Mouse (Mus musculus): ENCODE results near the gene Gm11563. TPM values are rescaled to one million over a fixed set of nuclear protein-coding genes. Genes with fewer than 3 reads are reported as not detected.
"Not testable (repeated sequence)": the region's sequence is repeated elsewhere in the genome, so short reads cannot be mapped to it uniquely, and the experiment has no call there.

The Gm11563 gene
- polyA plus RNA-seq, 2 experiments, result not detected

DNA sequence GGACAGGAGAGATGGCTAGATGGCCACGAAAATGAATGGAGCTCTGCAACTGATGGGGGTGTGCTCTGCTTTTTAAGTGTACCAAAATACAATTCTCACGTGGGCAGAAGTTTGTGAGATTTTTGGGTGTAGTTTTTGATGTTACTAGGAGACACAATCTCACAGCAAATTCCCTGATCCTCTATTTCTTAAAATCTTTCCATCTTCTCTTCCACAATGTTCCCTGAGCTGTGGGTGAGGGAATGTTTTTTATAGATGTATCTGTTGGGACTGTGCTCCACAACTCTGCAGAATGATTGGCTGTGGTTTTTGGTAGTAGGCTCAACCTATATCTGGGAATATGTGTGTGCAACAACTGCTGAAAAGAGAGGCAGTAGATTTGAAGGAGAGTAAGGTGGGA, 25.5 kb downstream of the Gm11563 start:
- H3K27ac ChIP-seq, result no peak overlapping the region
- DNase-seq (ENCODE audit: low read depth in 3 of 3, low spot score in 3 of 3) (no peak), ATAC-seq (ENCODE audit: insufficient read depth) (no peak)
- H3K4me2 ChIP-seq (ENCODE audit: low read depth), result no peak overlapping the region
- H3K9me3 ChIP-seq (ENCODE audit: control insufficient read depth, low read length), result no peaks in the 10 kb centered on the region
- no peak overlapping the region for H3K9ac ChIP-seq (replicated peaks)
- H3K36me3 ChIP-seq (replicated peaks; ENCODE audit: control insufficient read depth, insufficient read depth, low read depth), result no peaks in the 10 kb centered on the region
- 27% methylated on average over 2 of the region's 2 CpGs for WGBS (ENCODE audit: insufficient replicate concordance)
- TF ChIP-seq CTCF (IDR thresholded peaks at IDR 0.05; ENCODE audit: low read depth) (no peak), EP300 (IDR thresholded peaks at IDR 0.05; ENCODE audit: low read depth) (no peak)
- no peaks in the 10 kb centered on the region for H3K4me1 ChIP-seq (replicated peaks; ENCODE audit: control insufficient read depth in 2 of 2, insufficient read depth in 2 of 2, low read length in 1 of 2)
- no peaks in the 10 kb centered on the region for H3K27me3 ChIP-seq (ENCODE audit: control insufficient read depth, insufficient read depth, low read length)
- no peak overlapping the region for H3K4me3 ChIP-seq (ENCODE audit: insufficient read depth in 1 of 2, low read depth in 2 of 2, low read length in 2 of 2)

GRCm38 (mm10) chr11:99630890-99631289, 27.9 kb downstream of the Gm11563 start:
- no peak overlapping the region for H3K9ac ChIP-seq (replicated peaks)
- H3K4me3 ChIP-seq (ENCODE audit: insufficient read depth in 1 of 2, low read depth in 2 of 2, low read length in 2 of 2), result no peak overlapping the region
- DNase-seq (ENCODE audit: low read depth in 3 of 3, low spot score in 3 of 3), result no peak
- no peak overlapping the region for H3K4me2 ChIP-seq (ENCODE audit: low read depth)
- no peak for ATAC-seq (ENCODE audit: insufficient read depth)
- H3K4me1 ChIP-seq (replicated peaks; ENCODE audit: control insufficient read depth in 2 of 2, insufficient read depth in 2 of 2, low read length in 1 of 2), result no peaks in the 10 kb centered on the region
- no peaks in the 10 kb centered on the region for H3K9me3 ChIP-seq (ENCODE audit: control insufficient read depth, low read length)
- no peaks in the 10 kb centered on the region for H3K36me3 ChIP-seq (replicated peaks; ENCODE audit: control insufficient read depth, insufficient read depth, low read depth)
- 51% methylated on average over 3 of the region's 3 CpGs for WGBS (ENCODE audit: insufficient replicate concordance)
- TF ChIP-seq EP300 (IDR thresholded peaks at IDR 0.05; ENCODE audit: low read depth) (no peak), CTCF (IDR thresholded peaks at IDR 0.05; ENCODE audit: low read depth) (no peak)
- H3K27me3 ChIP-seq (ENCODE audit: control insufficient read depth, insufficient read depth, low read length), result no peaks in the 10 kb centered on the region
- H3K27ac ChIP-seq, result no peak overlapping the region

- H3K9ac ChIP-seq (replicated peaks), result no peak within 1 kb of the TSS
- H3K9me3 ChIP-seq (ENCODE audit: control insufficient read depth, low read length), result no peaks in the 10 kb centered on the region
- WGBS (ENCODE audit: insufficient replicate concordance), result 49% methylated on average over 4 of the region's 4 CpGs
- ATAC-seq (ENCODE audit: insufficient read depth), result no peak
- TF ChIP-seq CTCF (IDR thresholded peaks at IDR 0.05; ENCODE audit: low read depth) (no peak), EP300 (IDR thresholded peaks at IDR 0.05; ENCODE audit: low read depth) (no peak)
- H3K4me2 ChIP-seq (ENCODE audit: low read depth), result no peak within 1 kb of the TSS
- DNase-seq (ENCODE audit: low read depth in 3 of 3, low spot score in 3 of 3), result no peak
- no peaks in the 10 kb centered on the region for H3K36me3 ChIP-seq (replicated peaks; ENCODE audit: control insufficient read depth, insufficient read depth, low read depth)
- no peak within 1 kb of the TSS for H3K27ac ChIP-seq
- no peaks in the 10 kb centered on the region for H3K4me1 ChIP-seq (replicated peaks; ENCODE audit: control insufficient read depth in 2 of 2, insufficient read depth in 2 of 2, low read length in 1 of 2)
- H3K27me3 ChIP-seq (ENCODE audit: control insufficient read depth, insufficient read depth, low read length), result no peaks in the 10 kb centered on the region
- H3K4me3 ChIP-seq (ENCODE audit: insufficient read depth in 1 of 2, low read depth in 2 of 2, low read length in 2 of 2), result no peak within 1 kb of the TSS
These were observed 30.6 kb downstream of the Gm11563 start, which contains the start of gene Krtap4-1 for GRCm38 (mm10) chr11:99628138-99628537. TSS of gene Krtap4-1 (minus strand) at chr11:99628238.

DNA sequence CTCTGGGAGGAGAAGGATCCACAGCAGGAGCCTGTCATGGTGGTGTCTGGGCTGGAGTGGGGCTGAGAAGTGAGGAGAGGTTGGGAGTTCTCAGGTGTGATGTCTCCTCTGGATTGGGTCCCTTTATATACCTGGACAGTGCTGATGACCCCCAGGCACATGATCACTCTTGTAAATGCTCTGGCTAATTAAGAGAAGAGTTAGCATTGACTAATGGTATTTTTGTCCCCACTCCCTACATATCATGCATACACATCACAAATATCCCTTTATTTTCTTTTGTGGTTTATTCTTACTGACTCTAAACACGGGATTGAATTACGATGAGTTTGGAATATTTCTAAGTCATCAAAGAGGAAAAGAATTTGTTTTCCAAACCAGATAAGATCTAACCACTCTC, 38.4 kb downstream of the Gm11563 start, which contains the start of gene Gm11562:
Gene Gm11562, minus strand, starts transcription at position 101 of the 400 bp plus-strand sequence.
- no peak within 1 kb of the TSS for H3K4me2 ChIP-seq (ENCODE audit: low read depth)
- H3K4me3 ChIP-seq (ENCODE audit: insufficient read depth in 1 of 2, low read depth in 2 of 2, low read length in 2 of 2), result no peak within 1 kb of the TSS
- 58% methylated on average over 2 of the region's 2 CpGs for WGBS (ENCODE audit: insufficient replicate concordance)
- H3K9ac ChIP-seq (replicated peaks), result no peak within 1 kb of the TSS
- H3K9me3 ChIP-seq (ENCODE audit: control insufficient read depth, low read length), result no peaks in the 10 kb centered on the region
- H3K27me3 ChIP-seq (ENCODE audit: control insufficient read depth, insufficient read depth, low read length), result no peaks in the 10 kb centered on the region
- ATAC-seq (ENCODE audit: insufficient read depth), result no peak
- no peaks in the 10 kb centered on the region for H3K4me1 ChIP-seq (replicated peaks; ENCODE audit: control insufficient read depth in 2 of 2, insufficient read depth in 2 of 2, low read length in 1 of 2)
- H3K27ac ChIP-seq, result no peak within 1 kb of the TSS
- H3K36me3 ChIP-seq (replicated peaks; ENCODE audit: control insufficient read depth, insufficient read depth, low read depth), result no peaks in the 10 kb centered on the region
- DNase-seq (ENCODE audit: low read depth in 3 of 3, low spot score in 3 of 3), result no peak
- TF ChIP-seq CTCF (IDR thresholded peaks at IDR 0.05; ENCODE audit: low read depth), result no peak

DNA sequence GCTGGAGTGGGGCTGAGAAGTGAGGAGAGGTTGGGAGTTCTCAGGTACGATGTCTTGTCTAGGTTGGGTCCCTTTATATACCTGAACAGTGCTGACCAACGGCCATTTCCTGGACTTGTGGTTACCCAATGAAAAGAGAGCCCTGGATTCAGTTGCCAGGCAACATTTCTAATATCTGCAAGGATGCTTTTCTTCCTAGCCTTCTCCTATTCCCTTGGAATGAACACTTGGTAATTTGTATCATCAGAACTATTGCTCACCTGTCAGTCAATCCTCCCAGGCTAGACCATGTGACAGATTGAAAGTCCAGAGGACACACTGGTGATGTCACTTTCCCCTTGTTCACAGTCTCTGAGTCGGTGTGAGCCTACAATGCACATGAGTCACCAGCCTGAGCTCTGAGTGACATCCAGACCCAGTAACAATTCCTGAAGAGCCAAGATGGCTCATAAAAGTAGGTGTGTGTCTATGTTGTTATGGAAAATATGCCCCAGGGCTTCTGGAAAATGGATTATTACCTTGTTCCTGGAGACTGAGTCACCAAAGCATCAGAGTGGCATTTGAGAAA, 43.9 kb downstream of the Gm11563 start, which contains the start of gene Krtap2-4:
Gene Krtap2-4, minus strand, starts transcription at position 51 of the 568 bp plus-strand sequence.
- Histone ChIP-seq H3K9ac (replicated peaks) (no peak within 1 kb of the TSS), H3K9me3 (ENCODE audit: control insufficient read depth, low read length) (no peaks in the 10 kb centered on the region), H3K27me3 (ENCODE audit: control insufficient read depth, insufficient read depth, low read length) (no peaks in the 10 kb centered on the region), H3K27ac (no peak within 1 kb of the TSS), H3K36me3 (replicated peaks; ENCODE audit: control insufficient read depth, insufficient read depth, low read depth) (no peaks in the 10 kb centered on the region), H3K4me2 (ENCODE audit: low read depth) (no peak within 1 kb of the TSS), H3K4me3 (ENCODE audit: insufficient read depth in 1 of 2, low read depth in 2 of 2, low read length in 2 of 2) (no peak within 1 kb of the TSS), H3K4me1 (replicated peaks; ENCODE audit: control insufficient read depth in 2 of 2, insufficient read depth in 2 of 2, low read length in 1 of 2) (no peaks in the 10 kb centered on the region)
- TF ChIP-seq EP300 (IDR thresholded peaks at IDR 0.05; ENCODE audit: low read depth) (no peak), CTCF (IDR thresholded peaks at IDR 0.05; ENCODE audit: low read depth) (no peak)
- ATAC-seq (ENCODE audit: insufficient read depth), result no peak
- DNase-seq (ENCODE audit: low read depth in 3 of 3, low spot score in 3 of 3), result no peak
- 42% methylated on average over 3 of the region's 3 CpGs for WGBS (ENCODE audit: insufficient replicate concordance)

GRCm38 (mm10) chr11:99610089-99610488, 48.7 kb downstream of the Gm11563 start, which contains the start of gene Gm11937:
TSS of gene Gm11937 (minus strand) at chr11:99610189.
- 44% methylated on average over 1 of the region's 2 CpGs for WGBS (ENCODE audit: insufficient replicate concordance)
- H3K27ac ChIP-seq; H3K9me3 ChIP-seq (ENCODE audit: control insufficient read depth, low read length); DNase-seq (ENCODE audit: low read depth in 3 of 3, low spot score in 3 of 3); H3K4me2 ChIP-seq (ENCODE audit: low read depth); H3K27me3 ChIP-seq (ENCODE audit: control insufficient read depth, insufficient read depth, low read length); H3K4me1 ChIP-seq (replicated peaks; ENCODE audit: control insufficient read depth in 2 of 2, insufficient read depth in 2 of 2, low read length in 1 of 2); H3K9ac ChIP-seq (replicated peaks); H3K36me3 ChIP-seq (replicated peaks; ENCODE audit: control insufficient read depth, insufficient read depth, low read depth); ATAC-seq (ENCODE audit: insufficient read depth); H3K4me3 ChIP-seq (ENCODE audit: insufficient read depth in 1 of 2, low read depth in 2 of 2, low read length in 2 of 2): not testable (repeated sequence)
